Mouse (Mus musculus) layer of hippocampus, adult 8-10 months (tissue): ENCODE results near the gene Olfr1055. TPM values are rescaled to one million over a fixed set of nuclear protein-coding genes. Genes with fewer than 3 reads are reported as not detected.
"Not testable (repeated sequence)": the region's sequence is repeated elsewhere in the genome, so short reads cannot be mapped to it uniquely, and the experiment has no call there.

ENCODE experiments used
- DNase-seq, 2 experiments: peaks; one replicate each; pipeline ENCODE4 v3.0.0; 2022; ENCODE audit warnings: low spot score in 2 of 2
- total RNA-seq, 4 experiments: library from RNA; stranded (reverse); gene quantifications; 2 replicates each; pipeline ENCODE4 v1.2.4; 2022

Gene Olfr1055
- total RNA-seq: not detected

DNA sequence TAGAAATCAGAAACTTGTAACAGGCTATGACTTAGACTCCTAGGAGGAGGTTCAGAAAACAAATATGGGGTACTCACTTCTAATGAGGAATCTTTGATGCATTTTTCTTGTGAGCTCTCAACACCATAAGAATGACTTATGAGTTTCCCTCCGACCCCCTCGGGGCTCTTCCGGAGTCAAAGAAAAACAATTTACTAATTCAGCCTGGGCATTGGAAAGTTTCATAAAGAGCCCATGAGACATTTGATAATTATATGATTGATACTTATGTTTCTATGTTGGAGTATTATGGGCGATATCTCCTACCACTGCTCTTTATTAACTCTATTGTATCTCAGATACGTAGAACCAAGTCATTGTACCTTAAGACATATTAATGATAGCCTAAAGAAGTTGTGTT lies at the start of gene Olfr1055:
Gene Olfr1055, minus strand, starts transcription at position 101 of the 400 bp plus-strand sequence.
- no peak for DNase-seq

DNA sequence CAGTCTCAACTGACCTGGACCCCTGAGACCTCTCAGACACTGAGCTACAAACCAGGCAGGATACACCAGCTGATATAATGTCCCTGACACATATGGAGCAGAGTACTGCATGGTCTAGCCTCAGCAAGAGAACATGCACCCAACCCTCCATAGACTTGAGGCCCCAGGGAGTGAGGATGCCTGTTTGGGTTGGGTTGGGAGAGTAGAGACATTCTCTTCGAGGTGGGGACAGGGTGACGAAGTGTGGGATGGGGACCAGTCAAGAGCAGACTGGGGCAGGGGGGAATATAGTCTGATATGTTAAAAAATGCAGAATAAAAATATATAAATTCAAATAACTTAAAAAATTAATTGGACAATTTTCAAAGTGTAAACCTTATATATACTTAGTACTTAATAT lies 45.0 kb upstream of the Olfr1055 start:
- no peak for DNase-seq

DNA sequence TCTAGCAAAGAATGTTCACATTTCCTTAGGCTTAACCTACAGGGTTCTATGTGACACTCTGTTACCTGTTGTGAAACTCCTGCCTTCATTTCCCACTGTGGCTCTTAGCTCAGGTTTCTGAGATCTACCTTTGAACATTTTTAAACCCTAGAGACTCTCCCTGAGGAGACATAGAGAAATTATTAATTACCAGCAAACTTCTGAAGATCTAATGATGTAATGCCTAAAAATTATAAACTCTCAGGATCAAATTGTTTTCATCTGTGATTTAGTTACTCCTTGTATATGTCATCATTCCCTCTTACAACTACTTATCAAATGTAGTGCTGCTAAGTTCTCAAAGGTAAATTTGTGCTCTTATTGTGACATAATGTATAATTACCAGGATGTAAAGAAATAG lies 38.4 kb upstream of the Olfr1055 start, which contains the start of gene Olfr1058:
Gene Olfr1058, minus strand, starts transcription at position 101 of the 400 bp plus-strand sequence.
- DNase-seq: not testable (repeated sequence)

DNA sequence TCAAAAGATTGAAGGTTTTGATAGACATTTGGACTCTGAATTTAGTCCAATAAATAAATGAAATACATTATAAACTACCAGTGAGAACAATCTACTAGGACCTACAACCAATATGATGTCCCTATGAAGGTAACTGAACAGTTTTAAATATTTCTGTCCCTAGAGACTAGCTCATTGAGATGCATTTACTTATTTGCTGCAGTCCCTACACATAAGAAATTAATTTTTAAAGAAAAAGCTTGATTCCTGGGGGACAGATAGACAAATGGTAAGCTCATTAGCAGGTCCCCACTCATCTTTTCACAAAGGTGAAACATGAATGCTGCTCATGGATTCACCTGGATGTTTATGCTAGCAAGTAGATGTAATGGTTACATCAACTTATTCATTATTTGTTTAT lies 28.2 kb upstream of the Olfr1055 start, which contains the start of gene Olfr1057:
Gene Olfr1057, minus strand, starts transcription at position 101 of the 400 bp plus-strand sequence.
- no peak for DNase-seq

DNA sequence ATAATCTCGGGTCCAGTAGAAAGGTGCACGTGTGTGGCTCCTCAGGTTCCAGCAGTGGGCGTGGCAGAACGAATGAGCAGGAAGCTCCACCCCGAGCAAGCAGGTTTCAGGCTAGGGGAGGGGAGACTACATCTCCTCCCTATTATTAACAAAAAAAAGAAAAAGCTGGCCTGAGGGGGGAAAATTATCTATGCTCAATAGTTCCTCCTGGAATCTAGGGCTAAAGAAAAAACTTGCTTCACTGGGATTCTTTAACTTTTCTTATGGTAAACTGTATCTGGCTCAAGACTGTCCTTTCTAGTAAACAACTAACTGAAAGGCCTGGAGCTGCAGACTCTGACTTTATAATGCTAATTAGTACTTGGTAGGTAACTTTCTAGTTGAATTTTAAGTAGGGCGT lies 16.3 kb upstream of the Olfr1055 start:
- DNase-seq: not testable (repeated sequence)

DNA sequence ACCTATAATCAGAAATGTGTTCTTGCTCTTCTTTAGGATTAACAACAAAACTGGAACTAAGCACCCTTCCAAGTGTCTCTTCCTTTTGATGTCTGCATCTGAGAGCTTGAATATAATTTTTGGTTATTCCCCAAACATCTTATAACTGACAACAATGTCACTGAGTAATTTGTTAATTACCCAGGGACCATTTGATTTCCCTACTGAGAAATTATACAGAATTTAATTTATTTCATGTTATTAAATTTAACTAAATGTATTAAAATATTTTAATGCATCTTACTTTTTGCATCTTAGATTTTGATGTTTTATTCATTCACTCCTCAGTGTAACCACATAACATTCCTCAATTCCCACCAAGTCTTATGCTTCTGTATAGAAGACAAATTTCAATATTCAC lies 12.3 kb upstream of the Olfr1055 start, which contains the start of gene Olfr1056:
Gene Olfr1056, minus strand, starts transcription at position 101 of the 400 bp plus-strand sequence.
- DNase-seq: no peak

DNA sequence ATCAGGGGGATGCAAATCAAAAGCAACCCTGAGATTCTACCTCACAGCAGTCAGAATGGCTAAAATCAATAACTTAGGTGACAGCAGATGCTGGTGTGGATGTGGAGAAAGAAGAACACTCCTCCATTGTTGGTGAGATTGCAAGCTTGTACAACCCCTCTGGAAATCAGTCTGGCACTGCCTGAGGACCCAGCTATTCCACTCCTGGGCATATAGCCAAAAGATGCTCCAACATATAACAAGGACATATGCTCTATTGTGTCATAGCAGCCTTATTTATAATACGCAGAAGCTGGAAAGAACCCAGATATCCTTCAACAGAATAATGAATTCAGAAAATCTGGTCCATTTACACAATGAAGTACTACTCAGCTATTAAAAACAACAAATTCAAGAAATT lies 1.7 kb upstream of the Olfr1055 start:
- peak in 1 of 2 experiments; percentile 5 for DNase-seq

DNA sequence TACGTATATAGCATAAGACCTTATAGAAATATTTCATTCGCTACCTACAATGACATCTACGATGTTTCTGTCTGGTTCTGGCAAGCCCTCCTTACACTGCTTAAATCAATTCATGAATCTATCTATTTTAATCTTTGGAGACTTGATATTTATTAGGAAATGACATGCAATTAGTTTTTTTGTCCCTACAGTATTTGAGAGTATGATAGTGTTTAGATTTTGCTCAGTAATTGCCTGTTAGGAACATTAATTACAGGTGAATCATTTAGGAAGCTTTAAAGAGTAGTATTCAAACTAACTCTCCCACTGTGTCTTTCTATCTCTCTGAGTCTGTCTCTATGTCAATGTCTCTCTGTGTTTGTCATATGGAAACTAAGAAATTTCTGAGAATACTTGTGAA lies 14.8 kb downstream of the Olfr1055 start, which contains the start of gene Olfr1054:
Gene Olfr1054, minus strand, starts transcription at position 101 of the 400 bp plus-strand sequence.
- DNase-seq: no peak

DNA sequence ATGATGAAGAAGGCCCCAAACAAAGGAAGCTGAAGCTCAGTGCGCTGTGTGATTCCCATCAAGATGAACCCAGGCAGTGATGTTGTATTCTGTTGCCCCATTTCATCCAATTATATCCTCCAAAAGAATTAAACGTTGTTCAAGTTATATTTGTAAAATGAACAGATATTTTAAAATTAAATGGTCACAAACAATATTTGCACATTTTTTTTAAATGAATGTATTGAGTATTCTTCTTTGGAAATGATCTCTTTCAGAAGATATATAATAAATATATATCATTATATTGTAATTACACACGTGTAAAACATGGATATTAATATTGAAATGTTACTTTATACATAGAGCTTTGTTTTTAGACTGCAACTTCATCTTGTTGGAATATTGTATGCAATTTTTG lies 34.9 kb downstream of the Olfr1055 start, which contains the start of gene Olfr1053:
Gene Olfr1053, minus strand, starts transcription at position 101 of the 400 bp plus-strand sequence.
- DNase-seq: no peak

Other genes starting within 250 kb of the Olfr1055 start
- under 1 TPM in 1 of 4 experiments, not detected in 3; 0.11 TPM for gene Olfr1039, start 214.4 kb downstream of the Olfr1055 start, total RNA-seq
- gene Olfr1040, start 203.6 kb downstream of the Olfr1055 start, total RNA-seq: not detected
- not detected for gene Olfr1042, start 188.4 kb downstream of the Olfr1055 start, total RNA-seq
- not detected for gene Olfr1043, start 182.8 kb downstream of the Olfr1055 start, total RNA-seq
- not detected for gene Olfr1044, start 172.5 kb downstream of the Olfr1055 start, total RNA-seq
- not detected for gene Olfr52, start 164.6 kb downstream of the Olfr1055 start, total RNA-seq
- not detected for gene Olfr1045, start 147.3 kb downstream of the Olfr1055 start, total RNA-seq
- gene Olfr1046, start 131.0 kb downstream of the Olfr1055 start, total RNA-seq: not detected
- not detected for gene Olfr1047, start 118.9 kb downstream of the Olfr1055 start, total RNA-seq
- gene Olfr1048, start 110.0 kb downstream of the Olfr1055 start, total RNA-seq: not detected
- not detected for gene Olfr1049, start 92.0 kb downstream of the Olfr1055 start, total RNA-seq
- not detected for gene Olfr1051, start 71.2 kb downstream of the Olfr1055 start, total RNA-seq
- gene Olfr1052, start 57.8 kb downstream of the Olfr1055 start, total RNA-seq: not detected
- not detected for gene Olfr1053, start 35.0 kb downstream of the Olfr1055 start, total RNA-seq
- gene Olfr1054, start 14.9 kb downstream of the Olfr1055 start, total RNA-seq: not detected
- gene Olfr1056, start 12.2 kb upstream of the Olfr1055 start, total RNA-seq: not detected
- not detected for gene Olfr1057, start 28.1 kb upstream of the Olfr1055 start, total RNA-seq
- gene Olfr1058, start 38.3 kb upstream of the Olfr1055 start, total RNA-seq: not detected
- not detected for gene Olfr1061, start 63.8 kb upstream of the Olfr1055 start, total RNA-seq
- not detected for gene Olfr1062, start 76.5 kb upstream of the Olfr1055 start, total RNA-seq
- not detected for gene Olfr1065, start 100.3 kb upstream of the Olfr1055 start, total RNA-seq
- not detected for gene Olfr1066, start 106.0 kb upstream of the Olfr1055 start, total RNA-seq
- gene Olfr228, start 137.1 kb upstream of the Olfr1055 start, total RNA-seq: not detected
- gene Olfr1076, start 158.2 kb upstream of the Olfr1055 start, total RNA-seq: not detected
- not detected for gene Olfr1079, start 192.2 kb upstream of the Olfr1055 start, total RNA-seq
- not detected for gene Olfr1080, start 208.0 kb upstream of the Olfr1055 start, total RNA-seq
- gene Olfr1082, start 248.7 kb upstream of the Olfr1055 start, total RNA-seq: not detected